Mouse (Mus musculus): ENCODE results near the gene Dlk1.

- TF ChIP-seq CTCF (IDR thresholded peaks at IDR 0.05; ENCODE audit: control insufficient read depth, insufficient read depth, insufficient read length) = no peak
- no peak for TF ChIP-seq MYOG (IDR thresholded peaks at IDR 0.05; ENCODE audit: control insufficient read depth, extremely low read depth, insufficient read length)
- TF ChIP-seq MAX (IDR thresholded peaks at IDR 0.05) = no peak
- no peak for TF ChIP-seq FOSL1 (IDR thresholded peaks at IDR 0.05; ENCODE audit: insufficient read depth, low read length, poor library complexity, severe bottlenecking)
- no peak for TF ChIP-seq USF1 (IDR thresholded peaks at IDR 0.05; ENCODE audit: low read depth)
- no peak for TF ChIP-seq MYOD1 (IDR thresholded peaks at IDR 0.05; ENCODE audit: control insufficient read depth, insufficient read length, low read depth)
Observed at GRCm38 (mm10) chr12:109438383-109438782, 14.2 kb upstream of the Dlk1 start.

Measured in C2C12 (cell line).